Mouse (Mus musculus): ENCODE measurements around the gene Rapsn. TPM values are rescaled to one million over a fixed set of nuclear protein-coding genes. Genes with fewer than 3 reads are reported as not detected.

Gene Rapsn
- total and polyA plus RNA-seq, 2 experiments from 2014 or later, result 1.2 to 2.4 TPM

- DNase-seq (ENCODE audit: low spot score), result no peak
- peak; percentile 11; the same call in 1 of the 2 replicates for ATAC-seq (ENCODE audit: low FRiP score)
- Histone ChIP-seq H3K4me2 (ENCODE audit: low read depth, low read length, poor library complexity, severe bottlenecking) (peak overlapping the region; percentile 87), H3K4me3 (ENCODE audit: low read depth, low read length) (peak overlapping the region; percentile 46), H3K4me1 (ENCODE audit: insufficient read depth, low read length) (0 out of 2 replicates have a peak, but pooled peaks cover 3% of the 10 kb centered on the region), H3K27me3 (ENCODE audit: insufficient read depth, low read length) (no peaks in the 10 kb centered on the region), H3K9ac (replicated peaks; ENCODE audit: low read length, poor library complexity, severe bottlenecking) (peak overlapping the region; percentile 69), H3K9me3 (ENCODE audit: low read length) (no peaks in the 10 kb centered on the region), H3K36me3 (ENCODE audit: insufficient read depth, low read length) (no peaks in the 10 kb centered on the region), H3K27ac (ENCODE audit: low read depth, low read length) (peak overlapping the region; percentile 39; the same call in 1 of the 2 replicates)
- no peak for TF ChIP-seq CTCF (IDR thresholded peaks at IDR 0.05)
- WGBS, result 34% methylated on average over 5 of the region's 5 CpGs
Observed at GRCm38 (mm10) chr2:91079026-91079384, 43.6 kb downstream of the Rapsn start.

- Histone ChIP-seq H3K36me3 (ENCODE audit: insufficient read depth, low read length) (no peaks in the 10 kb centered on the region), H3K27me3 (ENCODE audit: insufficient read depth, low read length) (no peaks in the 10 kb centered on the region), H3K4me3 (ENCODE audit: low read depth, low read length) (no peak overlapping the region), H3K9me3 (ENCODE audit: low read length) (no peaks in the 10 kb centered on the region), H3K27ac (ENCODE audit: low read depth, low read length) (no peak overlapping the region), H3K4me1 (ENCODE audit: insufficient read depth, low read length) (0 out of 2 replicates have a peak, but pooled peaks cover 3% of the 10 kb centered on the region), H3K4me2 (ENCODE audit: low read depth, low read length, poor library complexity, severe bottlenecking) (no peak overlapping the region), H3K9ac (replicated peaks; ENCODE audit: low read length, poor library complexity, severe bottlenecking) (no peak overlapping the region)
- DNase-seq (ENCODE audit: low spot score) (no peak), ATAC-seq (ENCODE audit: low FRiP score) (no peak)
- no peak for TF ChIP-seq CTCF (IDR thresholded peaks at IDR 0.05)
- WGBS, result 79% methylated on average over 8 of the region's 8 CpGs
Observed at GRCm38 (mm10) chr2:91080784-91081513, 45.5 kb downstream of the Rapsn start.

DNA sequence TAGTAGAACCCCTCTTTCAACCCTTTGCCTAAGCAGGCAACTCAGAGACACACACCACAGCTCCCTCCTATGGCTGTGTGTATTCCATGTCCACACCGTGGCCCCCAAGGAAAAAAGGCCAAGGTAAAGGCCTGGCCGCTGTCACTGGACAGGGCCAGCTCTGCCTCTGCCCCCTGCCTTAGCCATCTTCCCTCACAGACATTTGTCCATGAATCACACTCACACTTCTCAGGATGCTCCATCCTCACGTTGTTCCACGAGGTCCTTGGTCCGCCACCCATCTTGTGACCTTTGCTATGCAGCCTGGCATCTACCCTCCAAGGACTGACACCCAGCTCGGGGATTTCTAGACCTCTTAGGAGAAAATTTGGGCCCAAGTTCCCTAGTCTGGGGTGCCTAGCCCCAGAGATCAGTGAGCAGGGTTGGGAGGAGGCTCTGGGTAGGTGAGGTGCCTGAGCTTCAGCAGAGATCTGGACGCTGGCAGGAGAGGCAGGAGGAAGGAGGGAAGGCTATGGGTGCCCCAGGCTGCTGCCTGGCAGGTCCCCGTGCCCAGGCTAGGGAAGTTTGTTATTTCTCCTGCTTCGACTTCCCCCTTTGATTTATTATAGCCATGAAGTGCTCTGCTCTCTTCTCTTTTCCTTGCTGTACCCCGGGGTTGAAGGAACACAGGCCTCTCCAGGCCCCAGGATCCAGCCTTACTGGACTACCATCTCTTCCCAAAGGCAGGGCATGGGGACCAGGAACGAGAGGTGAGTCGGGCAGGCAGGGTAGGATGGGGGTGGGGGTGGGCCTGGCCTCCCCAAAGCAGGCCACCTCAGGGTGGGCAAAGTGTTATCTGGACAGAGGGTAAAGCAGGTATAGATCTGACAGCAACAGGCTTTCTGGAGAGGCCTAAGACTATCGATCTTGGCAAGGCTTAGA, 46.6 kb downstream of the Rapsn start, which contains the start of gene Spi1:
TSS of gene Spi1 (plus strand) at position 616 of the 921 bp plus-strand sequence.
- Histone ChIP-seq H3K9me3 (ENCODE audit: low read length) (no peaks in the 10 kb centered on the region), H3K27me3 (ENCODE audit: insufficient read depth, low read length) (no peaks in the 10 kb centered on the region), H3K4me1 (ENCODE audit: insufficient read depth, low read length) (0 out of 2 replicates have a peak, but pooled peaks cover 3% of the 10 kb centered on the region), H3K4me2 (ENCODE audit: low read depth, low read length, poor library complexity, severe bottlenecking) (no peak within 1 kb of the TSS), H3K4me3 (ENCODE audit: low read depth, low read length) (no peak within 1 kb of the TSS), H3K27ac (ENCODE audit: low read depth, low read length) (no peak within 1 kb of the TSS), H3K36me3 (ENCODE audit: insufficient read depth, low read length) (no peaks in the 10 kb centered on the region), H3K9ac (replicated peaks; ENCODE audit: low read length, poor library complexity, severe bottlenecking) (no peak within 1 kb of the TSS)
- DNase-seq (ENCODE audit: low spot score) (no peak), ATAC-seq (ENCODE audit: low FRiP score) (no peak)
- 83% methylated on average over 13 of the region's 13 CpGs for WGBS
- TF ChIP-seq CTCF (IDR thresholded peaks at IDR 0.05), result no peak

DNA sequence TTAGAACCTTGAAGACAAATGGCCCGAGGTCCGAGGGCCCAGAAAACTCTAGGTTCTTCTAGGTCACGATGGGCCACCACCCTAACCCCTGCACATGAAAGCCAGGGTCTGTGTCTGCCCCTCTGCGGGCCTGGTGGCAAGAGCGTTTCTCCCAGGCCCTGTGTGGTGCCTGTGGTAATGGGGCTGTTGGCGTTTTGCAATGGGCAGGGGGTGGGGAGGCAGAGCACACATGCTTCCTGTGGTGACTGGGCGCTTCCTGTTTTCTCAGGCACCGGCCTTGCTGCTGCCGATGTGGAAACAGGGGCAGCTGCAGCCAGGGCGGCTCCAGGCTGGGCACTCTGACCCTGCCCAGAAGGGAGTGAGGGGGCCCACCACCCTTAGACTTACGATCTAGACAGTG, 47.4 kb downstream of the Rapsn start:
- 74% methylated on average over 11 of the region's 11 CpGs for WGBS
- no peak overlapping the region for H3K9ac ChIP-seq (replicated peaks; ENCODE audit: low read length, poor library complexity, severe bottlenecking)

GRCm38 (mm10) chr2:91083366-91083940, 48.0 kb downstream of the Rapsn start:
- Histone ChIP-seq H3K4me1 (ENCODE audit: insufficient read depth, low read length) (no peaks in the 10 kb centered on the region), H3K9ac (replicated peaks; ENCODE audit: low read length, poor library complexity, severe bottlenecking) (no peak overlapping the region), H3K36me3 (ENCODE audit: insufficient read depth, low read length) (no peaks in the 10 kb centered on the region), H3K4me2 (ENCODE audit: low read depth, low read length, poor library complexity, severe bottlenecking) (no peak overlapping the region), H3K9me3 (ENCODE audit: low read length) (no peaks in the 10 kb centered on the region), H3K27me3 (ENCODE audit: insufficient read depth, low read length) (no peaks in the 10 kb centered on the region), H3K4me3 (ENCODE audit: low read depth, low read length) (no peak overlapping the region), H3K27ac (ENCODE audit: low read depth, low read length) (no peak overlapping the region)
- DNase-seq (ENCODE audit: low spot score), result no peak
- WGBS, result 38% methylated on average over 1 of the region's 1 CpGs
- TF ChIP-seq CTCF (IDR thresholded peaks at IDR 0.05), result no peak
- no peak for ATAC-seq (ENCODE audit: low FRiP score)

More for the DNA sequence above, 47.4 kb downstream of the Rapsn start:
- no peak overlapping the region for H3K4me3 ChIP-seq (ENCODE audit: low read depth, low read length)
- H3K36me3 ChIP-seq (ENCODE audit: insufficient read depth, low read length), result no peaks in the 10 kb centered on the region
- no peak for DNase-seq (ENCODE audit: low spot score)
- H3K4me2 ChIP-seq (ENCODE audit: low read depth, low read length, poor library complexity, severe bottlenecking), result no peak overlapping the region
- H3K4me1 ChIP-seq (ENCODE audit: insufficient read depth, low read length), result no peaks in the 10 kb centered on the region
- H3K27ac ChIP-seq (ENCODE audit: low read depth, low read length), result no peak overlapping the region
- H3K9me3 ChIP-seq (ENCODE audit: low read length), result no peaks in the 10 kb centered on the region
- TF ChIP-seq CTCF (IDR thresholded peaks at IDR 0.05), result no peak
- no peak for ATAC-seq (ENCODE audit: low FRiP score)
- no peaks in the 10 kb centered on the region for H3K27me3 ChIP-seq (ENCODE audit: insufficient read depth, low read length)
